In the genomic region with DNA sequence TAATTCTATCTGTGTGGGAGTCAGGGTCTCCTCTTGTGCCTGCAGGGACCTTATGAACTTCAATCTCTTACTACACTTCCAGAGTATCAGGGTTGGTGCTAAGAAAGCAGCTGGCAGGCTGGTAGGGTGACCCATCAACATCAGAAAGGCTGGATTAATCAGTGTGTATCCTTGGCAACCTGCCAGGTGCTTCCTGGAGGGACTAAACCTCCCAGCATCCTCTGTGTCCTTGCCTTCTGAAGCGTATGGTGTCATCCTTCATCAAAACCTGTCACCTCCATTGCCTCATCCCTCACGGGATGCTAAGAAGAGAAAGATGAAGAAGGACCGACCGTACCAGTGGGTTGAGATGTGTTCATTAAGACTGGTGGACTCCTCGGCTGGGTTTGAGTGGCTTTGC, we compare ENCODE assay signal across 8 mouse cellular contexts. TPM values are rescaled to one million over a fixed set of nuclear protein-coding genes. Genes with fewer than 3 reads are reported as not detected.
DNase-seq lines count a peak whose midpoint lies in the region; ATAC-seq and TF ChIP-seq lines count a peak whose summit lies in the region.

No protein-coding gene starts in this region.

- peaks cover 12% of the 10 kb centered on the region for H3K4me1 ChIP-seq in neural tube, embryonic 11.5 days (ENCODE audit: control insufficient read depth, insufficient read depth, low read length)
- peaks cover 69% of the 10 kb centered on the region for H3K4me1 ChIP-seq in embryonic facial prominence, embryonic 10.5 days
- no peaks in the 10 kb centered on the region for H3K4me1 ChIP-seq in kidney, postnatal 0 days (replicated peaks; ENCODE audit: insufficient read depth, low read length)
- peaks cover 16% of the 10 kb centered on the region for H3K4me1 ChIP-seq in stomach, embryonic 16.5 days (ENCODE audit: control insufficient read depth, insufficient read depth, low read length)

- no peak overlapping the region for H3K4me2 ChIP-seq in neural tube, embryonic 11.5 days (ENCODE audit: low read depth)
- H3K4me2 ChIP-seq in kidney, postnatal 0 days (ENCODE audit: low read length) = no peak overlapping the region
- peak overlapping the region; percentile 5; the same call in 1 of the 2 replicates for H3K4me2 ChIP-seq in stomach, embryonic 16.5 days (ENCODE audit: low read depth, low read length)

- H3K36me3 ChIP-seq in neural tube, embryonic 11.5 days (ENCODE audit: control insufficient read depth, insufficient read depth, low read length) = no peaks in the 10 kb centered on the region; the same call in 1 of the 2 replicates
- peaks cover 29% of the 10 kb centered on the region for H3K36me3 ChIP-seq in embryonic facial prominence, embryonic 10.5 days (replicated peaks)
- no peaks in the 10 kb centered on the region for H3K36me3 ChIP-seq in kidney, postnatal 0 days (ENCODE audit: insufficient read depth, low read length)
- no peaks in the 10 kb centered on the region for H3K36me3 ChIP-seq in stomach, embryonic 16.5 days (ENCODE audit: control insufficient read depth, insufficient read depth, low read length)

- TF ChIP-seq CTCF in kidney, postnatal 0 days (IDR thresholded peaks at IDR 0.05; ENCODE audit: low read depth) = no peak

- H3K9ac ChIP-seq in neural tube, embryonic 11.5 days (ENCODE audit: low read length) = no peak overlapping the region
- H3K9ac ChIP-seq in kidney, postnatal 0 days (ENCODE audit: low read depth, low read length) = no peak overlapping the region
- H3K9ac ChIP-seq in stomach, embryonic 16.5 days (ENCODE audit: low read length) = no peak overlapping the region

- H3K27me3 ChIP-seq in neural tube, embryonic 11.5 days (ENCODE audit: control insufficient read depth, insufficient read depth, low read length) = no peaks in the 10 kb centered on the region
- no peaks in the 10 kb centered on the region for H3K27me3 ChIP-seq in embryonic facial prominence, embryonic 10.5 days (replicated peaks; ENCODE audit: low read depth, poor library complexity, severe bottlenecking)
- no peaks in the 10 kb centered on the region for H3K27me3 ChIP-seq in kidney, postnatal 0 days (ENCODE audit: insufficient read depth, low read length)
- H3K27me3 ChIP-seq in stomach, embryonic 16.5 days (ENCODE audit: control insufficient read depth, insufficient read depth, low read length) = no peaks in the 10 kb centered on the region

- no peak for ATAC-seq in neural tube, embryonic 11.5 days (ENCODE audit: insufficient read depth, low FRiP score, low TSS enrichment)
- peak; percentile 57; the same call in 1 of the 2 replicates for ATAC-seq in kidney, postnatal 0 days (replicated peaks; ENCODE audit: low FRiP score, low read depth)
- ATAC-seq in stomach, embryonic 16.5 days (ENCODE audit: insufficient read depth, low FRiP score) = no peak

- DNase-seq in neural tube, embryonic 11.5 days (ENCODE audit: low spot score) = no peak
- no peak for DNase-seq in neural tube, embryonic 10.5 days (ENCODE audit: extremely low spot score, low spot score)
- DNase-seq in embryonic facial prominence, embryonic 10.5 days (ENCODE audit: low spot score) = no peak
- peak; percentile 65 for DNase-seq in kidney, postnatal 0 days (ENCODE audit: low spot score)
- DNase-seq in T-cell, adult 2 months (ENCODE audit: low spot score) = no peak
- DNase-seq in lung, postnatal 36 days = no peak
- no peak for DNase-seq in thymus, postnatal 36 days

- WGBS in neural tube, embryonic 11.5 days = 70% methylated on average over 5 of the region's 5 CpGs
- 64% methylated on average over 5 of the region's 5 CpGs for WGBS in embryonic facial prominence, embryonic 10.5 days
- WGBS in kidney, postnatal 0 days = 50% methylated on average over 5 of the region's 5 CpGs
- WGBS in stomach, embryonic 16.5 days = 56% methylated on average over 5 of the region's 5 CpGs

- H3K27ac ChIP-seq in neural tube, embryonic 11.5 days (ENCODE audit: low read depth, low read length) = 0 out of 2 replicates have a peak overlapping the region, but pooled peaks have one; percentile 9
- H3K27ac ChIP-seq in embryonic facial prominence, embryonic 10.5 days (replicated peaks) = peak overlapping the region; percentile 59
- no peak overlapping the region for H3K27ac ChIP-seq in kidney, postnatal 0 days
- H3K27ac ChIP-seq in stomach, embryonic 16.5 days (ENCODE audit: low read length) = no peak overlapping the region

- no peaks in the 10 kb centered on the region for H3K9me3 ChIP-seq in neural tube, embryonic 11.5 days (ENCODE audit: control insufficient read depth, low read length)
- H3K9me3 ChIP-seq in embryonic facial prominence, embryonic 10.5 days = no peaks in the 10 kb centered on the region
- no peaks in the 10 kb centered on the region for H3K9me3 ChIP-seq in kidney, postnatal 0 days (replicated peaks; ENCODE audit: low read length)
- H3K9me3 ChIP-seq in stomach, embryonic 16.5 days (replicated peaks; ENCODE audit: control insufficient read depth, low read length) = no peaks in the 10 kb centered on the region

- H3K4me3 ChIP-seq in neural tube, embryonic 11.5 days (ENCODE audit: low read depth, low read length) = no peak overlapping the region
- H3K4me3 ChIP-seq in embryonic facial prominence, embryonic 10.5 days = no peak overlapping the region
- H3K4me3 ChIP-seq in kidney, postnatal 0 days (replicated peaks; ENCODE audit: low read depth, low read length) = no peak overlapping the region
- H3K4me3 ChIP-seq in stomach, embryonic 16.5 days (replicated peaks; ENCODE audit: low read length) = no peak overlapping the region

RNA-seq across cellular contexts. Expression of a gene that starts 8.0 kb away (rescaled TPM):
- polyA plus RNA-seq in neural tube, embryonic 11.5 days (2014; fragmentation: Nextera tagmentation; extraction: Ambion mirVana) = 46.9 and 47.1 TPM in 2 replicates
- polyA plus RNA-seq in embryonic facial prominence, embryonic 10.5 days (2016; fragmentation: Nextera tagmentation; extraction: Ambion mirVana) = 35.5 and 45.6 TPM in 2 replicates
- 23.6 and 26.2 TPM in 2 replicates for polyA plus RNA-seq in kidney, postnatal 0 days (2015; fragmentation: Nextera tagmentation; extraction: Ambion mirVana)
- 21.5 and 23.2 TPM in 2 replicates for polyA plus RNA-seq in stomach, embryonic 16.5 days (2015; fragmentation: Nextera tagmentation; extraction: Ambion mirVana)

RNA-seq across cellular contexts. Expression of a gene that starts 23.4 kb away (rescaled TPM):
- not detected in 2 replicates for polyA plus RNA-seq in neural tube, embryonic 11.5 days (2014; fragmentation: Nextera tagmentation; extraction: Ambion mirVana)
- polyA plus RNA-seq in embryonic facial prominence, embryonic 10.5 days (2016; fragmentation: Nextera tagmentation; extraction: Ambion mirVana) = not detected in 2 replicates
- not detected in 2 replicates for polyA plus RNA-seq in kidney, postnatal 0 days (2015; fragmentation: Nextera tagmentation; extraction: Ambion mirVana)
- not detected in 2 replicates for polyA plus RNA-seq in stomach, embryonic 16.5 days (2015; fragmentation: Nextera tagmentation; extraction: Ambion mirVana)

Comparison
In these comparisons a context has a peak if more than half of its experiments do, and no peak if none do; other contexts are left out.
1. H3K27ac ChIP-seq: peak in neural tube, embryonic 11.5 days (single experiment) and embryonic facial prominence, embryonic 10.5 days (single experiment); none in kidney, postnatal 0 days (single experiment) and stomach, embryonic 16.5 days (single experiment).